In the genomic region with DNA sequence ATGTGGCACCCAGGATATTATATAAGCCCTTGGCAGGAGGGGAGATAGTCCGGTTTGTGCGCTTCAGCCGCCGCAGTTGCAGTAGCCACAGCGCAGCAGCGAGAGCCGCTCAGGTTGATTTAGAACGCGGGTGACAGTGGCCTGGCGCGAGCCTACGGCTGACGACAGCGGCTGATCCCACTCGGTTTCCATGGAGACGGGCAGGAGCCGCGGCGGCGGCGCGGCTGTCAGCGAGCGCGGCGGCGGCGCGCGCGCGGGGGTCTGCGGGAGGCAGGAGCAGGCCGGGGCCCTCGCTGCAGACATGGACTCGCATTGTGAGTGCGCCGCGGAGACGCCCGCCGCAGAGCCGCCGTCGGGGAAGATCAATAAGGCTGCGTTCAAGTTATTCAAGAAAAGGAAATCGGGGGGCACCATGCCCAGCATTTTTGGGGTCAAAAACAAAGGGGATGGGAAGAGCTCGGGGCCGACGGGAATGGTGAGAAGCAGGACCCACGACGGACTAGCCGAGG, we compare ENCODE assay signal across 8 mouse cellular contexts. TPM values are rescaled to one million over a fixed set of nuclear protein-coding genes. Genes with fewer than 3 reads are reported as not detected.
A peak's percentile ranks its signal among the peaks of the same experiment; 100 is the strongest.
DNase-seq lines count a peak whose midpoint lies in the region; ATAC-seq and TF ChIP-seq lines count a peak whose summit lies in the region.

No protein-coding gene starts in this region.

- H3K27ac ChIP-seq in ES-E14 (ENCODE audit: insufficient read depth, low read depth, low read length, poor library complexity, severe bottlenecking): no peak overlapping the region
- H3K27ac ChIP-seq in forebrain, embryonic 11.5 days (ENCODE audit: low read depth, low read length): peak overlapping the region; percentile 76
- peak overlapping the region; percentile 99 for H3K27ac ChIP-seq in hindbrain, embryonic 14.5 days

- H3K4me1 ChIP-seq in ES-E14 (ENCODE audit: control insufficient read depth in 2 of 2, insufficient read depth in 2 of 2, low read length in 2 of 2, poor library complexity in 1 of 2): peaks cover 0 to 2% of the 10 kb centered on the region in 2 experiments; a peak in 1 of 4 replicates
- peaks cover 13% of the 10 kb centered on the region for H3K4me1 ChIP-seq in forebrain, embryonic 11.5 days (replicated peaks; ENCODE audit: control insufficient read depth, insufficient read depth, low read length)
- H3K4me1 ChIP-seq in hindbrain, embryonic 14.5 days (replicated peaks; ENCODE audit: control insufficient read depth, insufficient read depth, low read length): peaks cover 42% of the 10 kb centered on the region

- peak; percentile 80; the same call in 1 of the 2 replicates for TF ChIP-seq POLR2A in brain, embryonic 14.5 days (IDR thresholded peaks at IDR 0.05; ENCODE audit: borderline replicate concordance, extremely low read depth, insufficient read depth, insufficient read length, poor library complexity, severe bottlenecking)

- H3K4me3 ChIP-seq in ES-E14 (ENCODE audit: insufficient read depth in 1 of 2, low read depth in 1 of 2, low read length in 2 of 2, poor library complexity in 1 of 2, severe bottlenecking in 1 of 2): peak overlapping the region; percentile 60
- H3K4me3 ChIP-seq in forebrain, embryonic 11.5 days (ENCODE audit: low read depth, low read length): peak overlapping the region; percentile 75
- H3K4me3 ChIP-seq in hindbrain, embryonic 14.5 days (replicated peaks; ENCODE audit: low read length): peak overlapping the region; percentile 91

- H3K4me2 ChIP-seq in forebrain, embryonic 11.5 days (ENCODE audit: low read depth, low read length, severe bottlenecking): peak overlapping the region; percentile 94
- H3K4me2 ChIP-seq in hindbrain, embryonic 14.5 days (replicated peaks): peak overlapping the region; percentile 86

- H3K36me3 ChIP-seq in ES-E14 (ENCODE audit: control insufficient read depth, insufficient read depth, low read length, poor library complexity, severe bottlenecking): no peaks in the 10 kb centered on the region
- no peaks in the 10 kb centered on the region for H3K36me3 ChIP-seq in forebrain, embryonic 11.5 days (ENCODE audit: control insufficient read depth, insufficient read depth, low read length)
- H3K36me3 ChIP-seq in hindbrain, embryonic 14.5 days (replicated peaks; ENCODE audit: control insufficient read depth, insufficient read depth): no peaks in the 10 kb centered on the region; the same call in 1 of the 2 replicates

- no peak for TF ChIP-seq CTCF in brain, embryonic 14.5 days (IDR thresholded peaks at IDR 0.05; ENCODE audit: borderline replicate concordance, extremely low read depth, insufficient read depth, insufficient read length)

- in situ Hi-C loops in ES-E14 (cut with MboI; ENCODE audit: low sequenced_read_pairs in 2 of 2, unreplicated experiment in 2 of 2): no loop called here

- peak; percentile 91 for ATAC-seq in forebrain, embryonic 11.5 days (replicated peaks; ENCODE audit: low FRiP score)
- ATAC-seq in hindbrain, embryonic 14.5 days (ENCODE audit: low FRiP score): peak; percentile 94

- no peaks in the 10 kb centered on the region for H3K27me3 ChIP-seq in forebrain, embryonic 11.5 days (ENCODE audit: control insufficient read depth, insufficient read depth, low read length)
- H3K27me3 ChIP-seq in hindbrain, embryonic 14.5 days (ENCODE audit: control insufficient read depth, insufficient read depth, low read length): no peaks in the 10 kb centered on the region

- H3K9me3 ChIP-seq in ES-E14 (ENCODE audit: control insufficient read depth, insufficient read depth, low read depth, low read length): no peaks in the 10 kb centered on the region
- H3K9me3 ChIP-seq in forebrain, embryonic 11.5 days (ENCODE audit: control insufficient read depth, low read length): no peaks in the 10 kb centered on the region
- no peaks in the 10 kb centered on the region for H3K9me3 ChIP-seq in hindbrain, embryonic 14.5 days (ENCODE audit: control insufficient read depth, low read length)

- DNase-seq in ES-E14 (ENCODE audit: low read depth, low spot score): peak; percentile 44
- DNase-seq in brain, embryonic 14.5 days (ENCODE audit: low read depth): peak; percentile 97
- DNase-seq in forebrain, embryonic 11.5 days (ENCODE audit: low spot score): peak; percentile 92
- peak; percentile 94 for DNase-seq in hindbrain, embryonic 14.5 days (ENCODE audit: low spot score)
- peak; percentile 84 to 91 for DNase-seq in left cerebral cortex, adult 18-20 months (ENCODE audit: low spot score in 2 of 2)
- peak; percentile 6 for DNase-seq in lung, postnatal 25 days (ENCODE audit: low spot score)
- peak; percentile 87 to 90 for DNase-seq in right cerebral cortex, adult 2 months (ENCODE audit: low spot score in 2 of 2)
- no peak for DNase-seq in adipocyte (ENCODE audit: low spot score)

- under 1% methylated on average over 52 of the region's 53 CpGs for WGBS in forebrain, embryonic 11.5 days
- under 1% methylated on average over 53 of the region's 53 CpGs for WGBS in hindbrain, embryonic 14.5 days

- peak overlapping the region; percentile 22; the same call in 1 of the 2 replicates for H3K9ac ChIP-seq in ES-E14 (ENCODE audit: insufficient read depth, low read depth, low read length, poor library complexity, severe bottlenecking)
- H3K9ac ChIP-seq in forebrain, embryonic 11.5 days (ENCODE audit: low read length): peak overlapping the region; percentile 95
- H3K9ac ChIP-seq in hindbrain, embryonic 14.5 days: peak overlapping the region; percentile 97

TF ChIP-seq in ES-E14, 5 proteins besides CTCF, POLR2A, EP300 and RAD21:
- TF ChIP-seq ZC3H11A (IDR thresholded peaks at IDR 0.05; ENCODE audit: borderline replicate concordance, low read depth, low read length) (no peak), ZNF384 (IDR thresholded peaks at IDR 0.05; ENCODE audit: low read depth, low read length) (no peak), CHD2 (IDR thresholded peaks at IDR 0.05; ENCODE audit: low read depth, low read length) (no peak), MAFK (IDR thresholded peaks at IDR 0.05; ENCODE audit: insufficient read depth, low read depth, low read length) (no peak), HCFC1 (IDR thresholded peaks at IDR 0.05; ENCODE audit: borderline replicate concordance, insufficient read depth, low read length) (no peak)

RNA-seq across cellular contexts. Expression of a gene that starts 5.1 kb away (rescaled TPM):
- 0.09 and 0.26 TPM in 2 replicates for total RNA-seq in ES-E14 (2012; rRNA removed)
- 25.7 and 27.4 TPM in 2 replicates for polyA plus RNA-seq in brain, embryonic 14.5 days (2012; rRNA removed)
- polyA plus RNA-seq in forebrain, embryonic 11.5 days (2014; fragmentation: Nextera tagmentation; extraction: Ambion mirVana): 20.5 and 22.3 TPM in 2 replicates
- polyA plus RNA-seq in hindbrain, embryonic 14.5 days (2014; fragmentation: Nextera tagmentation; extraction: Ambion mirVana): 18.7 and 19.7 TPM in 2 replicates
- total RNA-seq in left cerebral cortex, adult 18-20 months (2021): 10 to 100 TPM; 42.4 to 44.1 TPM

Comparison
In these comparisons a context has a peak if more than half of its experiments do, and no peak if none do; other contexts are left out.
1. H3K9ac ChIP-seq: peak in every context shown above with its lines; median percentile 97 in hindbrain, embryonic 14.5 days; 95 in forebrain, embryonic 11.5 days; 22 in ES-E14.